Mouse (Mus musculus): Measurements from ENCODE around the gene Gm21891. TPM values are rescaled to one million over a fixed set of nuclear protein-coding genes. Genes with fewer than 3 reads are reported as not detected.

The Gm21891 gene
- polyA plus RNA-seq (2015; fragmentation: Illumina TruSeq; extraction: RNeasy Lipid Tissue Mini Kit (QIAGEN cat#74804); ENCODE audit: insufficient read depth, low read depth, low replicate concordance) = not detected

DNA sequence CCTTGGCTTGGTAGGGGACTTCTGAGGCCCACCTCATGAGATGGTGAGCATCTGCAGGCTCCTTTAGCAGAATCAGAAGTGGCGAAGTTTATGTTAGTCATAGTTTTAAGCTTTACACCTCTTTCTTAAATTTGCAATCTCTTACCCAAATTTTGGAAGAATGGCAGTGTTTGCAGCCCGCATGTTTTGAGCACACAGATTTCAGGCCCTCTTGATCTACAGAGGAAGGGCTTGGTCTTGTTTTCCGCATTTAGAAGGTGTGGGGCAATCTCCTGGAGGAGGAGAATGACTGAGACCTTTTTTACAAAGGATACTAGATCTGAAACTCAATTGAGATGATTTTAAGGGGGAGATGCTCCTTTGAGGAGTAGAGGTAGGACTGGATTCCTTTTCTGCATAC lies at the start of gene Gm21891:
Gm21891 (minus strand) TSS at position 101 of the 400 bp plus-strand sequence.

DNA sequence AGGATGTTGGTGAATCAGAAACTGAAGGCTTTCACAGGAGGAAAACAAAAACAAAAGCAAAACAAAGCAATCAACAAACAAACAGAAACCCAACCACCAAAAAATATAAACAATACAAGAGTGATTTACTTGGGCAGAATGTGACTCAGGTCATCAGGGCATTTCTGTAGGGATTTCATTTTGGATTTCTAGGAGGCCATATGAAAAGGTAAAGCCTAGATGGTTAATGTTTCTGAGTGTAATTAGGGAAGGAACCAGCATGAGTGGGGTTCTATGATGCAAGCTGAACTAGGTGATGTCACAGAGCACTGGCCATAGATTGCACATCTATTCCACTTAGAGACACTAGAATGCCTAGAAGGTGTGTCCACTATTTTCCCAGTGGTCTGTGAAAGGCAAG lies 28.4 kb upstream of the Gm21891 start, which contains the start of gene Gm21425:
Gm21425 (plus strand) TSS at position 301 of the 400 bp plus-strand sequence.

Other genes starting within 250 kb of the Gm21891 start
- not detected for gene Gm20807, start 90.6 kb downstream of the Gm21891 start, polyA plus RNA-seq (2015; fragmentation: Illumina TruSeq; extraction: RNeasy Lipid Tissue Mini Kit (QIAGEN cat#74804); ENCODE audit: insufficient read depth, low read depth, low replicate concordance)
- gene Gm21425, start 28.5 kb upstream of the Gm21891 start, polyA plus RNA-seq (2015; fragmentation: Illumina TruSeq; extraction: RNeasy Lipid Tissue Mini Kit (QIAGEN cat#74804); ENCODE audit: insufficient read depth, low read depth, low replicate concordance) = not detected
- gene Gm21828, start 90.4 kb upstream of the Gm21891 start, polyA plus RNA-seq (2015; fragmentation: Illumina TruSeq; extraction: RNeasy Lipid Tissue Mini Kit (QIAGEN cat#74804); ENCODE audit: insufficient read depth, low read depth, low replicate concordance) = not detected
- gene Gm21440, start 118.9 kb upstream of the Gm21891 start, polyA plus RNA-seq (2015; fragmentation: Illumina TruSeq; extraction: RNeasy Lipid Tissue Mini Kit (QIAGEN cat#74804); ENCODE audit: insufficient read depth, low read depth, low replicate concordance) = not detected
- not detected for gene Gm21454, start 119.0 kb upstream of the Gm21891 start, polyA plus RNA-seq (2015; fragmentation: Illumina TruSeq; extraction: RNeasy Lipid Tissue Mini Kit (QIAGEN cat#74804); ENCODE audit: insufficient read depth, low read depth, low replicate concordance)
- gene Gm21725, start 215.6 kb upstream of the Gm21891 start, polyA plus RNA-seq (2015; fragmentation: Illumina TruSeq; extraction: RNeasy Lipid Tissue Mini Kit (QIAGEN cat#74804); ENCODE audit: insufficient read depth, low read depth, low replicate concordance) = not detected